In genomic region chr4:89475848-89476247, GRCm38 (mm10) we compare ENCODE assay signal across 15 mouse cellular contexts.
A peak's percentile ranks its signal among the peaks of the same experiment; 100 is the strongest.
DNase-seq lines count a peak whose midpoint lies in the region; ATAC-seq lines count a peak whose summit lies in the region.
"Had no signal": no experiment of that assay in that cellular context is flagged by ENCODE, and none has a peak within 500 bp of the region (broad histone marks: within the 10 kb centered on the region; RNA-seq: fewer than 3 reads in every experiment).

No protein-coding gene starts in this region.

- 48% methylated on average over 3 of the region's 3 CpGs for WGBS in hindbrain, embryonic 11.5 days
- 64% methylated on average over 3 of the region's 3 CpGs for WGBS in hindbrain, embryonic 16.5 days
- 42% methylated on average over 3 of the region's 3 CpGs for WGBS in liver, embryonic 12.5 days (ENCODE audit: insufficient replicate concordance)

- H3K9ac ChIP-seq in hindbrain, embryonic 11.5 days (ENCODE audit: low read depth, low read length) = no peak overlapping the region
- H3K9ac ChIP-seq in hindbrain, embryonic 16.5 days (ENCODE audit: low read depth, low read length) = no peak overlapping the region
- no peak overlapping the region for H3K9ac ChIP-seq in liver, embryonic 12.5 days
- H3K9ac ChIP-seq: heart, embryonic 15.5 days; limb, embryonic 12.5 days had no signal

- peak; percentile 51 for DNase-seq in hindbrain, embryonic 11.5 days (ENCODE audit: low spot score)
- peak; percentile 17 to 33 for DNase-seq in urinary bladder, postnatal 36 days (ENCODE audit: low spot score in 2 of 2)
- no peak for DNase-seq in urinary bladder, postnatal 25 days (ENCODE audit: low spot score)
- no peak for DNase-seq in right cerebral cortex, adult 18-20 months
- no peak for DNase-seq in spleen, postnatal 10 days (ENCODE audit: low spot score in 2 of 2)
- DNase-seq: B cell, adult 2 months; cerebellum, adult 11-12 months; gastrocnemius, postnatal 14 days; spleen, adult 18-20 months had no signal

- no peaks in the 10 kb centered on the region for H3K9me3 ChIP-seq in hindbrain, embryonic 11.5 days (ENCODE audit: control insufficient read depth, low read length)
- no peaks in the 10 kb centered on the region for H3K9me3 ChIP-seq in hindbrain, embryonic 16.5 days (ENCODE audit: control insufficient read depth, low read length)
- H3K9me3 ChIP-seq in liver, embryonic 12.5 days (replicated peaks) = no peaks in the 10 kb centered on the region
- H3K9me3 ChIP-seq: forebrain, embryonic 10.5 days; heart, embryonic 15.5 days; limb, embryonic 12.5 days had no signal

- H3K27me3 ChIP-seq in hindbrain, embryonic 11.5 days (ENCODE audit: control insufficient read depth, insufficient read depth, low read length) = no peaks in the 10 kb centered on the region
- no peaks in the 10 kb centered on the region for H3K27me3 ChIP-seq in hindbrain, embryonic 16.5 days (replicated peaks; ENCODE audit: control insufficient read depth, insufficient read depth, low read length)
- 0 out of 2 replicates have a peak, but pooled peaks cover 4% of the 10 kb centered on the region for H3K27me3 ChIP-seq in liver, embryonic 12.5 days (replicated peaks)
- H3K27me3 ChIP-seq: heart, embryonic 15.5 days; limb, embryonic 12.5 days had no signal

- no peaks in the 10 kb centered on the region for H3K36me3 ChIP-seq in hindbrain, embryonic 11.5 days (ENCODE audit: control insufficient read depth, insufficient read depth, low read length)
- H3K36me3 ChIP-seq in hindbrain, embryonic 16.5 days (ENCODE audit: control insufficient read depth, insufficient read depth, low read length) = no peaks in the 10 kb centered on the region
- no peaks in the 10 kb centered on the region for H3K36me3 ChIP-seq in liver, embryonic 12.5 days
- H3K36me3 ChIP-seq: forebrain, embryonic 10.5 days; heart, embryonic 15.5 days; limb, embryonic 12.5 days had no signal

- H3K4me1 ChIP-seq in hindbrain, embryonic 11.5 days (replicated peaks; ENCODE audit: control insufficient read depth, insufficient read depth, low read length) = no peaks in the 10 kb centered on the region
- no peaks in the 10 kb centered on the region for H3K4me1 ChIP-seq in hindbrain, embryonic 16.5 days (ENCODE audit: control insufficient read depth, insufficient read depth, low read depth, low read length)
- H3K4me1 ChIP-seq in liver, embryonic 12.5 days = peaks cover 34% of the 10 kb centered on the region
- H3K4me1 ChIP-seq: heart, embryonic 15.5 days had no signal

- 0 out of 2 replicates have a peak, but pooled peaks have one; percentile 53 for ATAC-seq in hindbrain, embryonic 11.5 days (ENCODE audit: low FRiP score)
- no peak for ATAC-seq in hindbrain, embryonic 16.5 days
- peak; percentile 78 for ATAC-seq in liver, embryonic 12.5 days
- ATAC-seq in granulocyte monocyte progenitor cell, adult 5-6 weeks (replicated peaks; ENCODE audit: poor library complexity, severe bottlenecking) = no peak

- no peak overlapping the region for H3K4me3 ChIP-seq in hindbrain, embryonic 11.5 days (ENCODE audit: low read depth, low read length)
- H3K4me3 ChIP-seq in hindbrain, embryonic 16.5 days (ENCODE audit: low read length) = no peak overlapping the region
- H3K4me3 ChIP-seq in liver, embryonic 12.5 days = no peak overlapping the region
- H3K4me3 ChIP-seq: forebrain, embryonic 10.5 days; heart, embryonic 15.5 days; limb, embryonic 12.5 days had no signal

- H3K4me2 ChIP-seq in hindbrain, embryonic 11.5 days (replicated peaks; ENCODE audit: low read depth, low read length) = no peak overlapping the region
- no peak overlapping the region for H3K4me2 ChIP-seq in hindbrain, embryonic 16.5 days (ENCODE audit: low read length)
- H3K4me2 ChIP-seq in liver, embryonic 12.5 days = no peak overlapping the region
- H3K4me2 ChIP-seq: heart, embryonic 15.5 days; limb, embryonic 12.5 days had no signal

- no peak overlapping the region for H3K27ac ChIP-seq in hindbrain, embryonic 11.5 days (ENCODE audit: low read depth, low read length)
- H3K27ac ChIP-seq in hindbrain, embryonic 16.5 days (ENCODE audit: low read depth, low read length) = no peak overlapping the region
- H3K27ac ChIP-seq in liver, embryonic 12.5 days = 0 out of 2 replicates have a peak overlapping the region, but pooled peaks have one; percentile 20
- H3K27ac ChIP-seq: forebrain, embryonic 10.5 days; heart, embryonic 15.5 days had no signal

Comparison
In these comparisons a context has a peak if more than half of its experiments do, and no peak if none do; other contexts are left out.
1. ATAC-seq: peak in hindbrain, embryonic 11.5 days (single experiment) and liver, embryonic 12.5 days (single experiment); none in hindbrain, embryonic 16.5 days (single experiment) and granulocyte monocyte progenitor cell, adult 5-6 weeks (single experiment).
2. DNase-seq: peak in hindbrain, embryonic 11.5 days (single experiment) and urinary bladder, postnatal 36 days (2 of 2); none in urinary bladder, postnatal 25 days (single experiment), right cerebral cortex, adult 18-20 months (single experiment) and spleen, postnatal 10 days (0 of 2).